Mouse (Mus musculus) CH12.LX (cell line): ENCODE results near the gene Iqcf3. TPM values are rescaled to one million over a fixed set of nuclear protein-coding genes. Genes with fewer than 3 reads are reported as not detected.

ENCODE experiments used
- DNase-seq: peaks from one replicate; pipeline ENCODE4 v3.0.0-alpha.2; 2013; ENCODE audit errors: extremely low read depth
- H3K27ac ChIP-seq: 2 replicates; pipeline ENCODE4 v1.5.1; 2012; ENCODE audit warnings: low read depth, mild to moderate bottlenecking, control low read depth, moderate library complexity; ENCODE audit not compliant: insufficient read depth
- H3K27me3 ChIP-seq: replicated peaks from 2 replicates; pipeline ENCODE3; 2012; ENCODE audit warnings: inconsistent platforms
- H3K36me3 ChIP-seq, 2 experiments: replicated peaks in 1 of 2; 2 replicates each; pipeline versions ENCODE3 to v1.6.1; 2012; ENCODE audit warnings: inconsistent platforms in 1 of 2, low read length in 1 of 2, mild to moderate bottlenecking in 1 of 2, mixed read lengths in 1 of 2, moderate library complexity in 1 of 2; ENCODE audit not compliant: control insufficient read depth in 1 of 2, insufficient read depth in 1 of 2
- H3K4me1 ChIP-seq, 2 experiments: 2 replicates each; pipeline ENCODE4 v1.6.1; 2012; ENCODE audit warnings: inconsistent platforms in 1 of 2, moderate library complexity in 1 of 2; ENCODE audit not compliant: insufficient read depth in 2 of 2, control insufficient read depth in 1 of 2
- H3K4me2 ChIP-seq: 2 replicates; pipeline ENCODE4 v1.6.1; 2012; ENCODE audit warnings: low read depth, mild to moderate bottlenecking, control low read depth; ENCODE audit not compliant: poor library complexity, insufficient read depth, severe bottlenecking
- H3K4me3 ChIP-seq, 3 experiments: fragments of 150-350 bp in 1 of 3; sonication (generic) in 1 of 3; replicated peaks in 1 of 3; 2 replicates each; pipeline versions ENCODE3 to v1.5.1; 2011 to 2012; ENCODE audit warnings: low read depth in 2 of 3, low read length in 2 of 3, mild to moderate bottlenecking in 2 of 3, moderate library complexity in 2 of 3, control low read depth in 1 of 3, improper control_type of control experiment in 1 of 3, inconsistent platforms in 1 of 3, mixed read lengths in 1 of 3; ENCODE audit not compliant: poor library complexity in 1 of 3
- H3K79me2 ChIP-seq: replicated peaks from 2 replicates; pipeline ENCODE4 v1.6.1; 2012; ENCODE audit warnings: mild to moderate bottlenecking, moderate library complexity; ENCODE audit not compliant: control insufficient read depth, poor library complexity, insufficient read depth, severe bottlenecking; ENCODE audit errors: extremely low read depth
- H3K9ac ChIP-seq: 2 replicates; pipeline ENCODE4 v1.6.1; 2012; ENCODE audit warnings: low read depth, mild to moderate bottlenecking, control low read depth, moderate library complexity; ENCODE audit not compliant: insufficient read depth
- H3K9me3 ChIP-seq: replicated peaks from 2 replicates; pipeline ENCODE3; 2012; ENCODE audit warnings: low read length, inconsistent platforms, mixed read lengths
- CHD2 ChIP-seq: IDR thresholded peaks from 2 replicates; pipeline ENCODE4 v1.6.1; 2011; ENCODE audit warnings: low read length, improper control_type of control experiment
- EP300 ChIP-seq: IDR thresholded peaks from 2 replicates; pipeline ENCODE4 v1.6.1; 2011; ENCODE audit warnings: low read length, improper control_type of control experiment
- ETS1 ChIP-seq: conservative IDR thresholded peaks from 2 replicates; pipeline ENCODE4 v1.6.1; 2012; ENCODE audit warnings: low read depth, mild to moderate bottlenecking, inconsistent platforms, low read length, improper control_type of control experiment, moderate library complexity
- HCFC1 ChIP-seq: IDR thresholded peaks from 2 replicates; pipeline ENCODE4 v1.6.1; 2012; ENCODE audit warnings: low read depth, mild to moderate bottlenecking, inconsistent platforms, low read length, improper control_type of control experiment
- KAT2A ChIP-seq: IDR thresholded peaks from 2 replicates; pipeline ENCODE4 v1.6.1; 2012; ENCODE audit warnings: low read length, improper control_type of control experiment, inconsistent platforms; ENCODE audit not compliant: insufficient replicate concordance
- MAZ ChIP-seq: IDR thresholded peaks from 2 replicates; pipeline ENCODE4 v1.6.1; 2012; ENCODE audit warnings: low read depth, mild to moderate bottlenecking, inconsistent platforms, low read length, improper control_type of control experiment, moderate library complexity
- MEF2A ChIP-seq: IDR thresholded peaks from 2 replicates; pipeline ENCODE4 v1.6.1; 2014; ENCODE audit warnings: low read depth, mild to moderate bottlenecking, inconsistent platforms, low read length, improper control_type of control experiment, borderline replicate concordance
- NELFE ChIP-seq: IDR thresholded peaks from 2 replicates; pipeline ENCODE4 v1.6.1; 2011; ENCODE audit warnings: low read depth, low read length, improper control_type of control experiment
- NRF1 ChIP-seq: IDR thresholded peaks from 2 replicates; pipeline ENCODE4 v1.6.1; 2014; ENCODE audit warnings: low read depth, mild to moderate bottlenecking, inconsistent platforms, low read length, improper control_type of control experiment, moderate library complexity
- RAD21 ChIP-seq: IDR thresholded peaks from 2 replicates; pipeline ENCODE4 v1.6.1; 2011; ENCODE audit warnings: low read depth, mild to moderate bottlenecking, low read length, improper control_type of control experiment, moderate library complexity
- SIN3A ChIP-seq: IDR thresholded peaks from 2 replicates; pipeline ENCODE4 v1.6.1; 2012; ENCODE audit warnings: low read length, improper control_type of control experiment, inconsistent platforms
- TBP ChIP-seq: conservative IDR thresholded peaks from 2 replicates; pipeline ENCODE4 v1.6.1; 2011; ENCODE audit warnings: low read depth, low read length, improper control_type of control experiment
- TCF12 ChIP-seq: IDR thresholded peaks from 2 replicates; pipeline ENCODE4 v1.6.1; 2014; ENCODE audit warnings: low read depth, mild to moderate bottlenecking, inconsistent platforms, low read length, improper control_type of control experiment
- USF1 ChIP-seq: IDR thresholded peaks from 2 replicates; pipeline ENCODE4 v1.6.1; 2014; ENCODE audit warnings: low read depth, mild to moderate bottlenecking, inconsistent platforms, low read length, improper control_type of control experiment
- USF2 ChIP-seq: conservative IDR thresholded peaks from 2 replicates; pipeline ENCODE4 v1.6.1; 2011; ENCODE audit warnings: low read depth, low read length, improper control_type of control experiment
- dilution Hi-C: fragments of 300-500 bp; cut with MboI; formaldehyde crosslinking; loops from 2 replicates; pipeline ENCODE4 v1.14.3; 2020; ENCODE audit warnings: low sequenced_read_pairs; ENCODE audit not compliant: extremely low pct_unique_long_range_greater_than_20kb, extremely low pct_ligation_motif_present
- in situ Hi-C: fragments of 300-500 bp; cut with MboI; formaldehyde crosslinking; loops from 3 replicates; pipeline ENCODE4 v1.14.3; 2019; ENCODE audit warnings: low sequenced_read_pairs, low pct_ligation_motif_present, low pct_unique_long_range_greater_than_20kb, mixed read lengths
- polyA plus RNA-seq: library from polyadenylated mRNA; unstranded; fragments of >175 nt; gene quantifications from 2 replicates; pipeline ENCODE4 v1.2.1, GENCODE M21; 2012; ENCODE audit warnings: low read depth; ENCODE audit not compliant: insufficient read length
- total RNA-seq, 2 experiments: library from RNA; depleted of rRNA; stranded (reverse); fragments of 300-350 nt in 1 of 2; fragments of >200 nt in 1 of 2; gene quantifications; 2 replicates each; pipeline ENCODE4 v1.2.3; 2012 to 2014

Gene Iqcf3
- total and polyA plus RNA-seq, 3 experiments: not detected

DNA sequence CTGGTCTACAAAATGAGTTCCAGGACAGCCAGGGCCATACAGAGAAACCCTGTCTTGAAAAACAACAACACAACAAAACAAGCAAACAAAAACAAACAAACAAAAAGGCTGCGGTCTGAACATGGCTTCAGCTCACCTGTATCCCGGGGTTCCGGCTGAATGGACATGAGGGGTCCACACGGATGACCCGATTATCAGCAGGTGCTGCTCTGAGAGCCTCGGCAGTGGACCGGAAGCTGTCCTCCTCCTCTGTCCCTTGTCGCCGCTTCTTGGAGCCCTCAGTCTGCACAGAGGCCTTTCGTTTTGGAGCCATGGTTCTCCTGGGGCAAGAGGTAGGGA, 85.8 kb downstream of the Iqcf3 start, which contains the start of gene Rrp9:
Gene Rrp9, plus strand, starts transcription at position 301 of the 339 bp plus-strand sequence.
- Histone ChIP-seq H3K4me1 (peaks cover 6 to 62% of the 10 kb centered on the region in 2 experiments), H3K36me3 (peaks cover 15 to 55% of the 10 kb centered on the region in 2 experiments), H3K27me3 (no peaks in the 10 kb centered on the region), H3K9ac (peak within 1 kb of the TSS; percentile 61), H3K4me2 (peak within 1 kb of the TSS; percentile 90), H3K79me2 (peaks cover 26% of the 10 kb centered on the region), H3K9me3 (no peaks in the 10 kb centered on the region), H3K27ac (peak within 1 kb of the TSS; percentile 13; the same call in 1 of the 2 replicates), H3K4me3 (peak within 1 kb of the TSS; percentile 54 to 77 (median 66))
- no peak for TF ChIP-seq TBP
- no peak for TF ChIP-seq MEF2A
- TF ChIP-seq ETS1: no peak
- TF ChIP-seq HCFC1: no peak
- no peak for TF ChIP-seq CHD2
- TF ChIP-seq USF2: no peak
- TF ChIP-seq EP300: no peak
- no peak for TF ChIP-seq NRF1
- no peak for TF ChIP-seq USF1
- TF ChIP-seq RAD21: no peak
- TF ChIP-seq MAZ: no peak
- no peak for TF ChIP-seq KAT2A
- TF ChIP-seq TCF12: no peak
- no peak for DNase-seq
- in situ Hi-C loops: loop anchor here (5.0 kb wide), 1 partner anchor 38 kb away; the partner anchor contains the start of gene Acy1
- dilution Hi-C loops: no loop called here

DNA sequence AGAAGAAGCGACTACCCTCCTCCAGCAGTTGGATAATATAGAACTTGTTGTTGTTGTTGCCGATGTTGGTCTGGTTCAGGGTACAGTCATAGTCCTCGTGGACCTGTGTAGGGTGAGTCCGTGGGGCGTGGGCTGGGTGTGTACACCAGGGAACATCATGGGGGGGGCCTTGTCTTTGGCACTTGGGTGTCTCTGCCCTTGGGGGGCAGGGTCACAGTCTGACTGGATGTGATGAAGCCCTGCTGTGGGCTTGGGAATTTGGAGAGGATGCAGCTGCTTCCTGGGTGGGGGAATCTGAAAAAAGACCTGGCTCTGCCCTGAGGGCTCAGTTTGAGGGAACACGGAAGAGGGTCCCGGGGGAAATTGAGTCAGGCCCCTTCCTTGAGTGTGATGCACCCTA, 86.4 kb downstream of the Iqcf3 start:
- Histone ChIP-seq H3K36me3 (peaks cover 9 to 51% of the 10 kb centered on the region in 2 experiments), H3K9ac (peak overlapping the region; percentile 61), H3K4me1 (peaks cover 6 to 56% of the 10 kb centered on the region in 2 experiments), H3K4me2 (peak overlapping the region; percentile 90), H3K27me3 (no peaks in the 10 kb centered on the region), H3K27ac (no peak overlapping the region), H3K4me3 (peak overlapping the region; percentile 54 to 77 (median 66)), H3K9me3 (no peaks in the 10 kb centered on the region), H3K79me2 (peaks cover 26% of the 10 kb centered on the region)
- in situ Hi-C loops (loop anchor here (5.0 kb wide), 1 partner anchor 38 kb away; the partner anchor contains the start of gene Acy1), dilution Hi-C loops (no loop called here)
- peak; percentile 20 for DNase-seq
- TF ChIP-seq NELFE (no peak), SIN3A (peak; percentile 37; the same call in 1 of the 2 replicates)
